20 mouse cellular contexts compared by ENCODE assay signal in the genomic region with DNA sequence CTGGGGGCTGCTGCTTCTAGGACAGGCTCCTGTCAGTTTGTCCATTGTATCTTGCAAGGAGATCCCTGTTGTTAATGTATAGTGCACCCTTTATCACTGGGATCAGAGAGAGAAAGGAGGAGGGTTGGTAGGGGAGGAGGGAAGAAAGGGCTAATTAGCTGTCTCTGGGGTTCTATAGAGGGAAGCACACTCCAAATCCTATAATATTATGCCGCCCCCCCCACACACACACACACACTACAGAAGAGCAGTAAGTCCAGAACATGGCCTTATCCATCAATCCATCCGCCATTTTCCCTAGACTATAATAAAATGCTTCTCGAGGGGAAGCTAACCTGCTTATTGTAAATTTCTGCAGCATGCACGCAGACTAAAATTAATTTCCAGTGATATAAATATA.
"Had no signal": no experiment of that assay in that cellular context is flagged by ENCODE, and none has a peak within 500 bp of the region (broad histone marks: within the 10 kb centered on the region; RNA-seq: fewer than 3 reads in every experiment).

No protein-coding gene starts in this region.

- ATAC-seq: liver, postnatal 0 days; lung, postnatal 0 days; midbrain, embryonic 13.5 days; midbrain, embryonic 15.5 days had no signal

- H3K4me1 ChIP-seq: liver, embryonic 13.5 days; liver, embryonic 15.5 days; lung, embryonic 15.5 days; megakaryocyte, embryonic 14.5 days had no signal

- DNase-seq: liver, embryonic 13.5 days; liver, postnatal 0 days; lung, adult 2 months; lung, postnatal 14 days; lung, postnatal 36 days; right cerebral cortex, postnatal 14 days; thymus, adult 18-20 months; thymus, postnatal 14 days; thymus, postnatal 36 days had no signal

- H3K27ac ChIP-seq: liver, embryonic 13.5 days; liver, embryonic 15.5 days; lung, embryonic 15.5 days; macrophage; midbrain, embryonic 13.5 days; midbrain, embryonic 15.5 days; stomach, embryonic 15.5 days; stomach, postnatal 0 days had no signal

- H3K36me3 ChIP-seq: liver, embryonic 13.5 days; liver, embryonic 15.5 days; lung, embryonic 15.5 days; midbrain, embryonic 13.5 days; midbrain, embryonic 15.5 days; stomach, embryonic 15.5 days had no signal

- H3K27me3 ChIP-seq: liver, embryonic 13.5 days; liver, embryonic 15.5 days; lung, embryonic 15.5 days; megakaryocyte, embryonic 14.5 days; midbrain, embryonic 13.5 days; midbrain, embryonic 15.5 days; stomach, embryonic 15.5 days had no signal

- H3K9me3 ChIP-seq: liver, embryonic 13.5 days; liver, embryonic 15.5 days; lung, embryonic 15.5 days; midbrain, embryonic 13.5 days; midbrain, embryonic 15.5 days; stomach, embryonic 15.5 days had no signal

- H3K9ac ChIP-seq: liver, embryonic 13.5 days; liver, embryonic 15.5 days; liver, postnatal 0 days; lung, embryonic 15.5 days; midbrain, embryonic 13.5 days; midbrain, embryonic 15.5 days; stomach, embryonic 15.5 days had no signal

- H3K4me3 ChIP-seq: liver, embryonic 13.5 days; liver, embryonic 15.5 days; lung, embryonic 15.5 days; megakaryocyte, embryonic 14.5 days; midbrain, embryonic 13.5 days; midbrain, embryonic 15.5 days; myocyte; stomach, embryonic 15.5 days had no signal

- H3K4me2 ChIP-seq: liver, embryonic 13.5 days; liver, embryonic 15.5 days; lung, embryonic 15.5 days; midbrain, embryonic 11.5 days; midbrain, embryonic 13.5 days; midbrain, embryonic 15.5 days; stomach, embryonic 15.5 days had no signal
